Mouse (Mus musculus): ENCODE results near the gene Sumo2.

DNA sequence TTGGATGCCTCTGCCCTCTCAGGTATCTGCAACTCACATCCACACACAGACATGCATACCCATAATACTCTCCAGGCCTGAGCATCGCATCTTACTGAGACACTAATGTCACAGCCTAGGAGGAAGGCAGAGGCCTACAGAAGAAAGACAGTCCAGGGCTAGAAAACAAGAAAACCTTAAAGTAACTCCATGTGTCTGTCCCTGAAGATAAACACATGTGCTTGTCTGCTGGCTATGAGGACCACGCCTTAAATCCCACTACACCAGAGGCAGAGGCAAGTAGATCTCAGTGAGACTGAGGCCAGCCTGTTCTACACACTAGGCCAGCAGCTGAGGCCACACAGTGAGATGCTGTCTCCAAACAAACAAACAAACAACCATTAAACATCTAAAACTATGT lies 25.0 kb downstream of the Sumo2 start:
- TF ChIP-seq EP300 (optimal IDR thresholded peaks at IDR 0.05) (no peak), CTCF (IDR thresholded peaks at IDR 0.05; ENCODE audit: low read depth) (no peak)
